Mouse (Mus musculus) large intestine, adult 2 months (tissue): Measurements from ENCODE around the gene Fam222a. TPM values are rescaled to one million over a fixed set of nuclear protein-coding genes. Genes with fewer than 3 reads are reported as not detected.

Source experiments
- DNase-seq: peaks from one replicate; pipeline ENCODE4 v3.0.0-alpha.2; 2012; ENCODE audit warnings: low read depth, low spot score
- WGBS: fragments of 180-500 bp; shearing (Covaris S2); methylation state at CpG from one replicate; pipeline ENCODE4 v1.1.7; 2018; 5-methylcytosine and 5-hydroxymethylcytosine counted together
- polyA plus RNA-seq: library from polyadenylated mRNA; depleted of rRNA; stranded (reverse); fragments of >200 nt; gene quantifications from 2 replicates; pipeline ENCODE4 v1.2.3, GENCODE M21; 2012; rRNA removed

Fam222a gene
- polyA plus RNA-seq = 2.7 and 2.8 TPM in 2 replicates

DNA sequence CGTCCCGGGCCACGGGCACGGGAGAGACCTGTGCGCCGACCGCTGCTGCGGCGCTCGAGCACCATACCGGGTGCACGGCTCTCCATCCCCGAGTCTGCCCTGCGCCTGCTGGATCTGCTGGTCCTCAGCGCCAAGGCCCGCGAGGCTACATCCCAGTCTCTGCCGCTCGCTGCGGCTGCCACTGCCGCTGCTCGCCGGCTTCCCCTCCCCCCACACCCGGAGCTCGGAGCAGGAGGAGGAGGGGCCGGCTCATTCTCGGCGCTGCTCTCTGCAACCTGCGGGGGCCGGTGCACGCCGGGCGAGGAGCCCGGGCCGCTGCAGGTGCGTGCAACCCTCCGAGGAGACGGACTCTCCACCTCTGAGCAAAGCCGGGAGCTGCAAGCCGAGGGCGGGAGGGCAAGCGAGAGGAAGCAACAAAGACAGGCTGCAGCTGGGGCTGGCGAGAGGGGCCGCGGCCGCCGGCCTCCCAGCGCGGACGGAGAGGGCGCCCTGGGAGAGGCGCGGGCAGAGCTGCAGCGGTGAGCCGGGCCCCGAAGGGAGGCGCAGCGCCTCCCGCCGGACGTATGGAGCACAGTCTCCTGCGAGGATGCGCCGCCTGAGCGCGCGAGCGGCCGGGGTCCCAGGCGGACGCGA is at the start of gene Fam222a:
Gene Fam222a (plus strand): TSS at position 452 of the 633 bp plus-strand sequence.
- under 1% methylated on average over 69 of the region's 72 CpGs for WGBS
- DNase-seq = no peak

DNA sequence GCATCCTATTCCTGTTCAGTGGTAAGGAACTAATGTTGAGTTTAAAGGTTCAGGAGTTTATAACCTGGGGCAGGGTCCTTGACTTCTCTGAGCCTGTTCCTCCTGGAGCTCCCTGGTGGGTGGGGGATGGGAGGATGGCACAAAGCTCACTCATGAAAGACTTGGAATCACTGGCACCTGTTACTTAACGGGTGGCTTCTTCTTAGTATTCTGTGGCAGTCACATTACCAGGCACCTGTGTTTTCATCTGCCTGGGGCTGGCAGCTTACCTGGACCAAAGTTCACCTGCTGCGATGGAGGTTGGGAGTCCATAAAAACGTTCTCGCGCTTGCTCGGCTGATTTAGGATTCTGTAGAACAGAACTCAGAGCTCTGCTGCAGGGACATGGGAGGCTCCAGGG is 39.5 kb upstream of the Fam222a start:
- no peak for DNase-seq
- WGBS = 24% methylated on average over 6 of the region's 6 CpGs

DNA sequence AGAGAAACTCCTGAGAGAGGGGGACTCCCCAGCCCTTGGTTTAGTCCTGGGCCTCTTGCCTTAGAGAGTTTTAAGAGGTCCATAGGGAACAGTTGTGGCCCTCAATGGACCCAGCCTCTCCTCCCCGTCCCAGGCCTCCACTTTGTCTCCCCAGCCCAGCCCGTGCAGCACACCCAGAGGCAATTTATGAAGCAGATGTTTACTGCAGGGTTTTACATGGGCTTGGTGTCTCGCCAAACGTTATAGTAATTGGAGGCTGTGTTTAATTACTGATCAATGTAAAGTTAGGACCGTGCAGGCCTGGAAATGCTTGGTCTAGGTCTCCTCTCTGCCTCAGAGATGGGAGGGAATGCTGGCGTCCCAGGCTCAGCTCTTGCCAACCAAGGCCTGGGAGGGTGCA is 37.5 kb upstream of the Fam222a start:
- DNase-seq = no peak
- WGBS = 20% methylated on average over 6 of the region's 6 CpGs

DNA sequence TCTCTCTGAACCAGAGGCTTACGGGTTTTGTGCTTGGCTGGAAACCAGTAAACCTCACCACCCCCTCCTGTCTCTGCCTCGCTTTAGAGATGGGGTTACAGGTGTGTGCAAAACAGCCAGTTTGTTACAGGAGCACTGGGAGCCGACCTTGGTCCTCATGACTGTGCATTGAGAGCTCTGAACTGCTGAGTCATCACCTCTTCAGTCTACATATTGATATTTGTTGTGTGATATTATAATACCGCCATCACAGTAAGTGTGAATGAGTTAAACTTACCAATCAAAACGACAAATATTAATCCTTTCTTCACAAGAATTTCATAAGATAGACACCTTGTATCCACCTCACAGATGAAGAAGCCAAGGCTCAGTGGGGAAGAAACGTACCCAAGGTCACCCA is 35.8 kb upstream of the Fam222a start:
- 72% methylated on average over 6 of the region's 6 CpGs for WGBS
- DNase-seq = no peak

DNA sequence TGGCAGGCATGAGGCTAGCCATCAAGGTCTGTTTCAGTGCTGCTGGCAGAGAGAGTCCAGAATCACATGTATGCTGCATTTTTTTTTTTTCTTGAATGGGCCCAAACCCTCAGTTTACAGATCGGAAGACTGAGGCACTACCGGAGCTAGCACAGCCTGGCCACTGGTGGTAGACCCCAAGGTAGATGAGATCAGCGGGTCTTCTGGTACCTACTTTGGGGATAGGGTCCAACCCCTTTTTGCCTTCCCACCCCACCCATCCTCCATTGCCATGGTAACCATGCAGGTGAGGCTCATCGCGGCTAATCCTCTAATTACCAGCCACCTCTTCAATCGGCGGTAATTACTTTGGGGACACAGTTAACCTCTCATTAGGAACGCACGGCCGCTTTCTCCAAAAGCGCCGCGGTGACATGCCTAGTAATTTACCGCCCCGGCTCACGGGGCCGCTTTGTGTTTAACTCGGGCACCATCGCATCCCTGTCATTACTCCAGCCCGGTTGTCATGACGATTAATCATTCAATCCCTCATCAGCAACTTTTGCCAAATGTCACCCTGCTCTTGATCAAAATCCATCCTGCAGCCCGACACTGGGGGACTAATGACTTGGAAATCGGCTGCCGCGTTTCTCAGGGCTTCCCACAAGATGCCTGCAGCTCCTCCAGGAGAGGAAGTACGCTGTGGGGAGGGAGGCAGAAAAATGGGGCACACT is 30.4 kb upstream of the Fam222a start:
- DNase-seq = no peak
- 23% methylated on average over 26 of the region's 26 CpGs for WGBS

DNA sequence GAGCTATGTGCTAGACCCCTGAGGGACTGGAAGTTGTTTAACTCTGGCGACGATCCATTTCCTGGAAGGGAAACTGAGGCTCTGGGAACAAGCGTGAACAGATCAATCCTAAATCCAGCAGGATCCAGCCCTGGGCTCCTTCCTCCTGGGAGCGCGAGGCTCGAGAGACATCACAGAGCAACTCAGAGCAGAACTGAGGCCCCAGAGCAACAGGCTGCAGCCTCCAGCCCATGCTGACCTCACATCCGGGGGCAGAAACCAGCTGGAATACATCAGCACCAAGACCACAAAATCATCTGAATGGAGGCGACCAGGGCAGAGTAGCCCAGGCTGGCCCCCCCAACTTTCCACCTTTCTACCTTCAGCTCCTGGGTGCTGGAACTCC is 29.8 kb upstream of the Fam222a start:
- DNase-seq = no peak
- whole genome bisulfite sequencing = 40% methylated on average over 8 of the region's 8 CpGs

DNA sequence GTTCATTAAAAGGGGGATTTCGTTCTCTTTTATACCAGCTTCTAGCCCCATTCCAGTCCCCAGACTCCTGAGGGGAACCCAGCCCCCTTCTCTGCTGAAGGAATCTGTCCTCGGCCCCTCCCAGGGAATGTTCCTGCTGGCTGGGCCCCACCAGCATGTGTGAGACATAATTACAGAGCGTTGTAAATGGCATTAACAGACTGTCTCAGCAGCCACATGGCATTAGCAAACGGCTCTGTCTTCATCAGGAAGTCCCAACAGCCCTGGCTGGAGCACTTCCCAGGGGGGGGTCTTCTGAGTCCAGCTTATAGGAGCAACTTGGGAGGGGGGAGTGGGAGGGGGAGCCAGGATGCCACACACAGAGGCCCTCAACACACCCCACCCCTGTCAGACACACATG is 29.1 kb upstream of the Fam222a start:
- DNase-seq = no peak
- 46% methylated on average over 4 of the region's 4 CpGs for WGBS

DNA sequence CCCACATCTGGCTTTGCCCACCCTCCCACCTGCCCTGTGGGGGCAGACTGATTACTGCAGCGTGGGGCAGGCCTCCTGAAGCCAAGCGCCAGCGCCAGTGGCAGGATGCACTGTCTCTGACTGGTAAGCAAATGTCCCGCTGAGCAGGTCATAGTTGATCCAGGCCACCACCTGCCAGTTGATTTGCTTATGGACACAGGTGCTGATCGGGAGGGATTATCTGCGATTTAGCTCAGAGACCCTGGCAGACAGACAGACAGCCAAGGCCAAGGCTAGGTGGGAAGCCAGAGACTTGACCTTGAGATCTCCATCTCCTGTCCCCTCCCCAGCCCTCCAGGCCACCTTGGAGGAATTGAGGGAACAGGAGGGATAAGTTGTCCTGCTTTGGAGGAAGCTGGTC is 28.1 kb upstream of the Fam222a start:
- no peak for DNase-seq
- 80% methylated on average over 6 of the region's 6 CpGs for WGBS

DNA sequence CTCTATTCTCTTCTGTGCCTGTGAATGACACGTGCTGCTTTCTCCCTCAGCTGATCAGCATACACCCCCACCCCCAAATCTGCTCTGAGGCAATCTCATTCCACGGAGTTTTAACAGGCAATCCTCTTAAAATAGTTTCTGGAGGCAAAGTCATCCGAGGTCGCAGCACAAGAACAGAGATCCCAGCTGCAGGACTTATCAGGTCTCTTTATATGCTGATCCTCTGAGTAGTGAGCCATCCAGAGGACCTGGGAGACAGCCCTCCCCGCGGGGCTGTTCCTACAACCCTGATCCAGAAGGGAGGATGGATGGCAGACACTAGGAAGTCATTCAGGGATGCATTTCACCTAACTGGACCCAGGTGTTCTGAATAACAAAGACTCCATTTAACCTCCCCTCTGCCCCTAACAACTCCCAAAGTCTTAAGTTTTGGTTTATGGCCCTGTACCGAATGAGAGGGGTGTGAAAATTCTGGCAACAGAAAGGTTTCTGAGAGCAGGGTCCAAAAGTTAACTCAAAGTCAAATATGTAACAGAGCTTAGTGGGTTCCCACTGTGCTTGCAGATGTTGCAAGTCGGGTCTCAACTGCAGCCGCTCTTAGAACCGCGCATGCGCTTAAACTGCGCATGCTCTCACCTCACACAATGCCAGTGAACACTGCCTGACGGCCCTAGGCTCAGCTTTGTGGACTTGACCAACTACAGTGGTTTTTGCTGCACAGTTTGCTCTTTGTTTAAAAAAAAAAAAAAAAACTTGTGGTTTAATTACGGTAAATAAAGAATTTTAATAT is 26.0 kb upstream of the Fam222a start:
- no peak for DNase-seq
- 51% methylated on average over 15 of the region's 15 CpGs for WGBS

DNA sequence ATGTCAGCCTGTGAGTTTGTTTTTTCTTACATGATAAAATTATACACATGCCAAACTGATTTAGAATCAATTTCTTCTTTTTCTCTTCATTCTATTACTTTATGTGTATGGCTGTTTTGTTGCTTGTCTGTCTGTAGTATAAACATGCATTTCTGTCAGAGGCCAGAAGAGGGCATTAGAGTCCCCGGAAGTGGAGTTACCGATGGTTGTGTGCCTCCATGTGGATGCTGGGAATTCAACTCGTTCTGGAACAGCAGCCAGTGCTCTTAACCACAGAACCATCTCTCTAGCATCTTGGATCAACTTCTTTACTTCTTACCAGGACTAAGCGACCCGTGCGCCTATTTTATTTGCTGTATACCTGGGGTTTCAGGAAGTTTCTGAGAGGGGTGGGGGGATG is 24.2 kb upstream of the Fam222a start:
- whole genome bisulfite sequencing = 93% methylated on average over 6 of the region's 6 CpGs
- no peak for DNase-seq

DNA sequence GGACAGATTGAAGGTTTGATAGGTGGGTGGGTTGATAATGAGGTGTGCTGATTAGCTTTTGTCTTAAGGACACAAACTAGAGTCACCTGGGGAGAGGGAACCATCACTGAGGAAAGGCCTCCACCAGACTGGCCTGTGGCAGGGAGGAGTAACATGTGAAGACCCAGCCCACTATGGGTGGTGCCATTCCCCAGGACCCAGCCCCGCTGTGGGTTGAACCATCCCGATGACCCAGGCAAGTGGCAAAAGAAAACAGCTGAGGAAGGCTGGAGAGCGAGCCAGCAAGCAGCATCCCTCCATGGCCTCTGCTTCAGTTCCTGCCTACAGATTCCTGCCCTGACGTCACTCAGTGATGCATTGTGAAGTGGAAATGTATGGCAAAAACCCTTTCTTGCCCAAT is 23.6 kb upstream of the Fam222a start:
- DNase-seq = no peak
- 89% methylated on average over 4 of the region's 4 CpGs for WGBS

DNA sequence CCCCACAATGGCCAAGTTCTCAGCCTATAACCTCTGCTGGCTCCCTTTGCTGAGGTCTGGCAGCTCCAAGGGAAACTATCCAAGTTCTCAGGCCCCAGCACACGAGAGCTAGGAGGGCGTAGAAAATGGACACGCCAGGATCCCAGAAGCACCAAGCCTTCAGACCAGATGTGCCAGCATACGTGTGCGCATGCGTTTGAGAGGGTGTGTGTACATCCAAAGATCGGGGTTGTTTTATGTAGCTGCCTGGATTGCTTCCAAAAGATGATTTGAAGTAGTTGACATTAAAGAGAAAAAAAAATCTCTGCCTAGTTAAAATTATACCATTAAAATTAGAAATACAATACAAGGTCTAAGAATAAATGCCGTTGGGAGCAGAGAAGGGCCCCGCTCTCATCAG is 22.7 kb upstream of the Fam222a start:
- no peak for DNase-seq
- WGBS = 16% methylated on average over 9 of the region's 9 CpGs

DNA sequence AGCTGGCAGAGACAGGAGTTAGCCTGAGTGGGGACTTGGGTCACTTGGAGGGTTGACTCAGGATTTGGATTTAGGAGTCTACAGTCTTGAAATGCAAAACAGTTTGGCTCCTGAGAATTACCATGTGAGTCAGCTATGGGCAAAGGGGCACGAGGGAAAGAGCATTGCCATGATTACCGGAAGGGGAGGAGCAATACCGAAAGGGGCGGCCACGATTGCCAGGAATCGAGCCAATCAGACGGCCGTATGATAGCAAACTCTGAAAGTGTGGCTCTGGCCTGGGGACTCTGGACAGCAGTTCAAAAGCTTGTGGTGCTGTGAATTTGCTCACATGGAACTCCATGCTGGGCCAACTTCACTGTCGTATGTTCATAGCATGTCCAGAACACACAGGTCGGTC is 18.8 kb upstream of the Fam222a start:
- WGBS = 93% methylated on average over 10 of the region's 10 CpGs
- no peak for DNase-seq

DNA sequence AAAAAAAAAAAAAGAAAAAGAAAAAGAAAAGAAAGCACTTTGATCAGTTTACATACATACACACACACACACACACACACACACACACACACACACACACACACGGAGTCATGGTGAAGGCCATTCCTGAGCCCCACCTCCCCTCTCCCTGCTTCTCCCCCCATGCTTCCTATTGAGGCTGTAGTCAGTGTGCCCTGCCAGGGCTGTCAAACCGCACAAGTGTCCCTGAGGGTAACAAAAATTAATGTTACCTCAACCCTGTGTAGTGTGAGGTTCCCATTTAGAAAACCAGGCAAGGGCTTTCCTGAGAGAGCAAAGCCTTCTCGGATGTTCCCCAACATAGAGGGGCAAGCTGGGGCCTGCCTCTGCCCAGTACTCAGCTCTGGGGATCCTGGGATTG is 18.0 kb upstream of the Fam222a start:
- 60% methylated on average over 3 of the region's 3 CpGs for WGBS
- DNase-seq = no peak

DNA sequence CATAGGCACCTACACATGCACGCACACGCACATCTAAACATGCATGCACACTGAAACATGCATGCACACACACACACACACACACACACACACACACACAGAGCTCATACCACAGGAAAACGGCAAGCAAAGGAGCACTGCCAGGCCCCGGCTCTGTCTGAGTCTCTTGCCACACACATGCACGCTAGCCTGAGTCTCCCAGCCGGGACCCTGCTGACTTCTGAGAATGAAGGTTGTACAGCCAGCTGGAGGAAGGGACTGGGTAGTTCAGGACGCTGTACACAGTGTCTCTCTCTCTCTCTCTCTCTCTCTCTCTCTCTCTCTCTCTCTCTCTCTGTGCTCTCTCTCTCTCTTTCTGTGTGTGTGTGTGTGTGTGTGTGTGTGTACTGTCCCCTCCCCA is 17.4 kb upstream of the Fam222a start:
- 29% methylated on average over 7 of the region's 7 CpGs for WGBS
- no peak for DNase-seq

DNA sequence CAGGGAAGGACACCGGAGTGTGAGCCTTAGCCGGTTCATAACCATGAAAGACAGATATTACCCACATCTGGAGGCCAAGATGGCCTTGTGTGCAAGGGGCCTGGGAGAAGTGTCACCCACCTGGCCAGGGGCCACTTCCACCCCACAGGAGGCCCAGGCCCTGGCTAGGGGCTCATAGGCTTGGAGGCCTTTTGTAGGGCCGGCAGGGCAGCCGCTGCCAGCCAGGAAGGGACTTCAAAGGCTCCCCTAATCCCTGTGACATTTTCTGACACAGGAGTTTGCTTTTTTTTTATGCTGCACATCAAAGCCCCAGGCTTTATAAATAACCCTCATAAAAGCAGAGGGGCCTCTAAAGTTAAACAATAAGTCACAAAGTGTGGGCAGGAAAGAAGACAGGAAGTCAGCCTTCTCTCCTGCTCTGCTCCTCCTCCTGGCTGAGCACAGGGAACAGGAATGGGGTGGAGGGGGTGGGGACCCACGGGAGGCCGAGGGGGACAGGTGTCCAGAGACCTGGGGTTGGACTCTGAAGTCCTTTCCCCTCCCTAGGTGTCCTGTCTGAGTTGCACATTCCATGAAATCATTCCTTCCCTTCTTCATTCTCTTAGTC is 16.8 kb upstream of the Fam222a start:
- 17% methylated on average over 6 of the region's 6 CpGs for WGBS
- DNase-seq = no peak

DNA sequence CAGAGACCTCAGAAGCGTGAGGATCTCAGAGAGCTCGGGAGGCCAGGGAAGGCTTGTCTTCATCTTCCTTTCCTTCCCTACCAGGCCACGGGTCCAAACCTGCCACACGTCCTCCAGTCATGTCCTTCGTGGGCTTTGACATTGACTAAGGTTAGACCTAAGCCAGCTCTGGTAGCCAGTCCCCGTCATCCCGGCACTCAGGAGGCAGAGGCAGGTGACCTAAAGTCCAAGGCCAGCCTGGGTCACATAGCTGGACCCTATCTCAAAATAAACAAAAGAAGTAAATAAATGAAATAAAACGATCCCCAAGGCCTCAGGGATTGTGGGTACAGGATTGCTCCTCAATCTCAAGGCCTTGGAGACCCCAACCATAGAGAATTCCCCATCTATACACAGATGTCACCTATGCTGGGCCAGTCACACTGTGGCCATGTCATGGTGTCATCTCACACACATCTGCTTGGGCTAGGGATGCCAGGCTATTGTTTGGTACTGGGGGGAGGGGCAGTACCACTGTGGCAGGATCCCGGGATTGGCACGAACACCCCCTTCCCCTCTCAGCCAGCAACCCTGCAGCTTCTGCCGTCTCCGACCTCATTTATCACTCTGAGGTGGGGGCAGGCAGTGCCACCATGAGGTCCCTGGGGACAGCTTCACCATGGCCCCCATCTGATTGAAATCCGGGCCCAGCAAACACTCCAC is 15.2 kb upstream of the Fam222a start:
- DNase-seq = no peak
- WGBS = 47% methylated on average over 13 of the region's 13 CpGs

DNA sequence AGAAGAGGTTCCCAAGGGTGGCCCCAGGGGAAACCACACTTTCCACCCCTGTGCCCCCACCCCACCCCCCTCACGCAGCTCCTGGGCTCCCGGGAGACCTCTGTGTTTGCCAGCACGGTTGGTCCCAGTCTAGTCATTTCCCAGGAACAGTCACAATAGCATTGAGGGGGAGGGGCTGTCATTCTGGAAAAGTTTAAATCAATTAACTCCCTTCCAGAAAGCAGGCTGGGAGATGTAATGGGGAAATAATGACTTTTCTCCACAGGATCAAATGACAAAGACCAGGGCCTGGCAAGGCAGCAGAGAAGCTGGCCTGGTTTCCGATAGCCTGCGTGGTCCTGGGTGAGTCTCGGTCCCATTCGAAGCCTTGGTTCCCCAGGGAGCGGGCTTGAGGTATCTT is 14.1 kb upstream of the Fam222a start:
- 71% methylated on average over 8 of the region's 8 CpGs for WGBS
- DNase-seq = no peak

DNA sequence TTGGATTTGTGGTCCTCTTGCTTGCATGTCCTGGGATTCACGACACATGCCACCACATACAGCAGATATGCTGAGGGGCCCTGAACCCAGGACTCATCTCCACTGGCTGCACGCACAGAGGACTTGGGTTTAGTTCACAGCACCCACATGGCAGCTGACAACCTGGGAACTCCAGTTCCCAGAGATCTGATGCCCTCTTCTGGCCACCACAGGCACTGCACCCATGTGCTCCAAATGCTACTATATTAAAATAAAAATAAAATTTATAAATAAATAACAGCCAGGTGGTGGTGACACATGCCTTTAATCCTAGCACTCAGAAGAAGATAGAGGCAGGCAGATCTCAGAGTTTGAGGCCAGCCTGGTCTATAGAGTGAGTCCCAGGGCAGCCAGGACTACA is 12.4 kb upstream of the Fam222a start:
- no peak for DNase-seq
- WGBS = 98% methylated on average over 2 of the region's 2 CpGs

DNA sequence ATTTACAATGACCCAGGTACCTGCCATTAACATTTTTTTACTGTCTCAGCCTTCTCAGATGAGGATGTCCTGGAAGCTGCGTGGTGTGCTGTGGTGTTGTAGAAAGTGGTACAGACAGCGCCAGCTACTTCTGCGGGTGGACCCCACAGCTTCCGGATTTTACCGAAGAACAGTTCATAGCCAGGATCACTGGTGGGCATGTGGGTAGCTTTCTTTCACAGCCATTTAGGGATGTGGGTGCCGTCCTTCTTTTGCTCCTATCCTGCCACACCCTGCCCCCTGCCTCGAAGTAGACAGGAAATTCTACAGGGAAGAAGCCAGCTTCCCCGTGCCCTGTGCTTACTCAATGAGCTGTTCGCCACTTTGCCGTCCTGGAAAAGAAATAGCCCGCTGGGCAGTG is 11.7 kb upstream of the Fam222a start:
- 33% methylated on average over 11 of the region's 11 CpGs for WGBS
- no peak for DNase-seq
